10 mouse cellular contexts compared by ENCODE assay signal in genomic region chr8:127855653-127856300, GRCm38 (mm10).
DNase-seq lines count a peak whose midpoint lies in the region; ATAC-seq lines count a peak whose summit lies in the region.
"Had no signal": no experiment of that assay in that cellular context is flagged by ENCODE, and none has a peak within 500 bp of the region (broad histone marks: within the 10 kb centered on the region; RNA-seq: fewer than 3 reads in every experiment).

No protein-coding gene starts in this region.

- H3K4me1 ChIP-seq in heart, embryonic 15.5 days (replicated peaks): peaks cover 16% of the 10 kb centered on the region
- H3K4me1 ChIP-seq: megakaryocyte, embryonic 14.5 days had no signal

- H3K9ac ChIP-seq in heart, embryonic 15.5 days: no peak overlapping the region
- H3K9ac ChIP-seq: embryonic facial prominence, embryonic 12.5 days had no signal

- ATAC-seq in heart, embryonic 15.5 days (replicated peaks; ENCODE audit: insufficient number of reproducible peaks, insufficient read depth, low FRiP score, low read depth): no peak

- H3K36me3 ChIP-seq in heart, embryonic 15.5 days: no peaks in the 10 kb centered on the region
- H3K36me3 ChIP-seq: embryonic facial prominence, embryonic 12.5 days had no signal

- H3K4me3 ChIP-seq in heart, embryonic 15.5 days: no peak overlapping the region
- H3K4me3 ChIP-seq: embryonic facial prominence, embryonic 12.5 days; megakaryocyte, embryonic 14.5 days had no signal

- peak overlapping the region; percentile 47 for H3K27ac ChIP-seq in heart, embryonic 15.5 days
- H3K27ac ChIP-seq: embryonic facial prominence, embryonic 12.5 days had no signal

- H3K27me3 ChIP-seq in heart, embryonic 15.5 days: no peaks in the 10 kb centered on the region
- H3K27me3 ChIP-seq: embryonic facial prominence, embryonic 12.5 days; megakaryocyte, embryonic 14.5 days had no signal

- peak; percentile 97 for DNase-seq in heart, adult 11 months
- no peak for DNase-seq in heart, postnatal 4 days
- peak; percentile 26 for DNase-seq in embryo, embryonic 10.5 days (ENCODE audit: low spot score)
- peak; percentile 20 for DNase-seq in lung, postnatal 36 days
- DNase-seq in spleen, adult 18-20 months: no peak
- no peak for DNase-seq in layer of hippocampus, adult 9-11 months
- no peak for DNase-seq in cerebellum, adult 9-10 months

- WGBS in heart, embryonic 15.5 days: 26% methylated on average over 4 of the region's 4 CpGs

- no peaks in the 10 kb centered on the region for H3K9me3 ChIP-seq in heart, embryonic 15.5 days (replicated peaks)
- H3K9me3 ChIP-seq: embryonic facial prominence, embryonic 12.5 days; megakaryocyte, embryonic 14.5 days had no signal

- H3K4me2 ChIP-seq in heart, embryonic 15.5 days: no peak overlapping the region
- H3K4me2 ChIP-seq: embryonic facial prominence, embryonic 12.5 days had no signal

Comparison
In these comparisons a context has a peak if more than half of its experiments do, and no peak if none do; other contexts are left out.
1. DNase-seq: peak in heart, adult 11 months (single experiment), embryo, embryonic 10.5 days (single experiment) and lung, postnatal 36 days (single experiment); none in heart, postnatal 4 days (single experiment), spleen, adult 18-20 months (0 of 2), layer of hippocampus, adult 9-11 months (single experiment) and cerebellum, adult 9-10 months (single experiment).